Mouse (Mus musculus) neural tube, embryonic 12.5 days (tissue): Measurements from ENCODE around the gene Hnrnpa0. TPM values are rescaled to one million over a fixed set of nuclear protein-coding genes. Genes with fewer than 3 reads are reported as not detected.
"Not testable (repeated sequence)": the region's sequence is repeated elsewhere in the genome, so short reads cannot be mapped to it uniquely, and the experiment has no call there.

Source experiments
- ATAC-seq: fragments of 200-750 bp; cut with Nextera tagmentation; 2 replicates; pipeline ENCODE4 v1.8.0; 2017; ENCODE audit warnings: low read depth, mild to moderate bottlenecking, moderate TSS enrichment, moderate library complexity; ENCODE audit not compliant: low FRiP score
- H3K27ac ChIP-seq: fragments of 300-500 bp; sonication (generic); 2 replicates; pipeline ENCODE4 v1.5.1; 2016
- H3K27me3 ChIP-seq: fragments of 300-500 bp; sonication (generic); replicated peaks from 2 replicates; pipeline ENCODE4 v1.6.1; 2016; ENCODE audit warnings: mild to moderate bottlenecking
- H3K36me3 ChIP-seq: fragments of 300-500 bp; sonication (generic); 2 replicates; pipeline ENCODE4 v1.6.1; 2016; ENCODE audit warnings: mild to moderate bottlenecking
- H3K4me1 ChIP-seq: fragments of 300-500 bp; sonication (generic); 2 replicates; pipeline ENCODE4 v1.6.1; 2016
- H3K4me2 ChIP-seq: fragments of 300-500 bp; sonication (generic); replicated peaks from 2 replicates; pipeline ENCODE4 v1.6.1; 2016; ENCODE audit warnings: mild to moderate bottlenecking
- H3K4me3 ChIP-seq: fragments of 300-500 bp; sonication (generic); 2 replicates; pipeline ENCODE4 v1.5.1; 2016
- H3K9ac ChIP-seq: fragments of 300-500 bp; sonication (generic); 2 replicates; pipeline ENCODE4 v1.6.1; 2016; ENCODE audit warnings: mild to moderate bottlenecking
- H3K9me3 ChIP-seq: fragments of 300-500 bp; sonication (generic); 2 replicates; pipeline ENCODE4 v1.6.1; 2016; ENCODE audit warnings: mild to moderate bottlenecking
- WGBS: fragments of 180-500 bp; shearing (Covaris S2); methylation state at CpG from one replicate; pipeline ENCODE4 v1.1.7; 2016; 5-methylcytosine and 5-hydroxymethylcytosine counted together
- polyA plus RNA-seq: library from polyadenylated mRNA; unstranded; fragments of >200 nt; fragmentation: Nextera tagmentation; extraction: Ambion mirVana; gene quantifications from 2 replicates; pipeline ENCODE4 v1.2.1, GENCODE M21; 2016

Hnrnpa0 gene
- polyA plus RNA-seq, 1 experiment from 2014 or later: 44.4 TPM

GRCm38 (mm10) chr13:58149033-58149558 is 20.7 kb upstream of the Hnrnpa0 start:
- 35% methylated on average over 5 of the region's 5 CpGs for WGBS
- peak overlapping the region; percentile 60 for H3K4me2 ChIP-seq
- H3K9ac ChIP-seq: no peak overlapping the region
- peak; percentile 66; the same call in 1 of the 2 replicates for ATAC-seq
- no peaks in the 10 kb centered on the region; the same call in 1 of the 2 replicates for H3K4me1 ChIP-seq
- no peaks in the 10 kb centered on the region for H3K27me3 ChIP-seq
- H3K36me3 ChIP-seq: no peaks in the 10 kb centered on the region
- H3K27ac ChIP-seq: no peak overlapping the region
- no peaks in the 10 kb centered on the region for H3K9me3 ChIP-seq
- H3K4me3 ChIP-seq: peak overlapping the region; percentile 33; the same call in 1 of the 2 replicates

GRCm38 (mm10) chr13:58148256-58148831 is 20.0 kb upstream of the Hnrnpa0 start:
- Histone ChIP-seq H3K4me3 (peak overlapping the region; percentile 33), H3K36me3 (no peaks in the 10 kb centered on the region), H3K9ac (peak overlapping the region; percentile 35; the same call in 1 of the 2 replicates), H3K4me2 (peak overlapping the region; percentile 60), H3K27ac (no peak overlapping the region), H3K27me3 (no peaks in the 10 kb centered on the region), H3K4me1 (no peaks in the 10 kb centered on the region; the same call in 1 of the 2 replicates), H3K9me3 (no peaks in the 10 kb centered on the region)
- ATAC-seq: peak; percentile 91
- under 1% methylated on average over 17 of the region's 17 CpGs for whole genome bisulfite sequencing

- Histone ChIP-seq H3K9me3 (no peaks in the 10 kb centered on the region), H3K4me3 (no peak overlapping the region), H3K27me3 (no peaks in the 10 kb centered on the region), H3K27ac (no peak overlapping the region), H3K4me1 (no peaks in the 10 kb centered on the region; the same call in 1 of the 2 replicates), H3K9ac (no peak overlapping the region), H3K4me2 (no peak overlapping the region), H3K36me3 (no peaks in the 10 kb centered on the region)
- WGBS: 90% methylated on average over 1 of the region's 1 CpGs
- ATAC-seq: no peak
Measured at GRCm38 (mm10) chr13:58147760-58148159, 19.4 kb upstream of the Hnrnpa0 start.

- H3K9ac ChIP-seq, H3K27ac ChIP-seq, H3K4me2 ChIP-seq, H3K9me3 ChIP-seq, H3K36me3 ChIP-seq, ATAC-seq, H3K27me3 ChIP-seq, H3K4me3 ChIP-seq, H3K4me1 ChIP-seq: not testable (repeated sequence)
- WGBS: 94% methylated on average over 8 of the region's 8 CpGs
Measured at GRCm38 (mm10) chr13:58146603-58147002, 18.2 kb upstream of the Hnrnpa0 start.

GRCm38 (mm10) chr13:58131692-58132091 is 3.3 kb upstream of the Hnrnpa0 start:
- H3K9me3 ChIP-seq: 0 out of 2 replicates have a peak, but pooled peaks cover 3% of the 10 kb centered on the region
- no peak overlapping the region for H3K4me3 ChIP-seq
- ATAC-seq: no peak
- 58% methylated on average over 3 of the region's 3 CpGs for WGBS
- H3K27me3 ChIP-seq: no peaks in the 10 kb centered on the region
- no peaks in the 10 kb centered on the region; the same call in 1 of the 2 replicates for H3K36me3 ChIP-seq
- peaks cover 7% of the 10 kb centered on the region for H3K4me1 ChIP-seq
- H3K27ac ChIP-seq: no peak overlapping the region
- H3K4me2 ChIP-seq: no peak overlapping the region
- no peak overlapping the region for H3K9ac ChIP-seq

- H3K4me2 ChIP-seq: peak overlapping the region; percentile 81
- WGBS: 33% methylated on average over 4 of the region's 4 CpGs
- H3K9ac ChIP-seq: peak overlapping the region; percentile 100
- H3K4me1 ChIP-seq: peaks cover 16% of the 10 kb centered on the region
- no peaks in the 10 kb centered on the region for H3K9me3 ChIP-seq
- H3K36me3 ChIP-seq: no peaks in the 10 kb centered on the region; the same call in 1 of the 2 replicates
- H3K4me3 ChIP-seq: peak overlapping the region; percentile 99
- peak overlapping the region; percentile 97; the same call in 1 of the 2 replicates for H3K27ac ChIP-seq
- H3K27me3 ChIP-seq: no peaks in the 10 kb centered on the region
- no peak for ATAC-seq
Measured at GRCm38 (mm10) chr13:58129687-58130246, 1.4 kb upstream of the Hnrnpa0 start.

- ATAC-seq: peak; percentile 98
- Histone ChIP-seq H3K36me3 (no peaks in the 10 kb centered on the region; the same call in 1 of the 2 replicates), H3K4me2 (peak overlapping the region; percentile 81), H3K4me3 (peak overlapping the region; percentile 99), H3K4me1 (peaks cover 23% of the 10 kb centered on the region), H3K27ac (peak overlapping the region; percentile 97), H3K9me3 (no peaks in the 10 kb centered on the region), H3K9ac (peak overlapping the region; percentile 100), H3K27me3 (no peaks in the 10 kb centered on the region)
- under 1% methylated on average over 83 of the region's 83 CpGs for WGBS
Measured at GRCm38 (mm10) chr13:58128768-58129671, 664 bp upstream of the Hnrnpa0 start.

- H3K4me1 ChIP-seq: peaks cover 25% of the 10 kb centered on the region
- H3K9ac ChIP-seq: peak overlapping the region; percentile 100
- H3K9me3 ChIP-seq: no peaks in the 10 kb centered on the region
- peak overlapping the region; percentile 81 for H3K4me2 ChIP-seq
- WGBS: under 1% methylated on average over 81 of the region's 81 CpGs
- H3K36me3 ChIP-seq: no peaks in the 10 kb centered on the region; the same call in 1 of the 2 replicates
- H3K27me3 ChIP-seq: no peaks in the 10 kb centered on the region
- peak overlapping the region; percentile 97 for H3K27ac ChIP-seq
- ATAC-seq: peak; percentile 35
- H3K4me3 ChIP-seq: peak overlapping the region; percentile 99
Measured at GRCm38 (mm10) chr13:58127766-58128361, 492 bp downstream of the Hnrnpa0 start.

- Histone ChIP-seq H3K9me3 (no peaks in the 10 kb centered on the region), H3K36me3 (no peaks in the 10 kb centered on the region; the same call in 1 of the 2 replicates), H3K27me3 (no peaks in the 10 kb centered on the region), H3K27ac (peak overlapping the region; percentile 97), H3K9ac (peak overlapping the region; percentile 100), H3K4me1 (peaks cover 25% of the 10 kb centered on the region), H3K4me3 (peak overlapping the region; percentile 99), H3K4me2 (peak overlapping the region; percentile 81)
- ATAC-seq: no peak
- 2% methylated on average over 70 of the region's 92 CpGs for WGBS
Measured at GRCm38 (mm10) chr13:58126862-58127765, 1.2 kb downstream of the Hnrnpa0 start.

- no peaks in the 10 kb centered on the region for H3K9me3 ChIP-seq
- WGBS: 40% methylated on average over 7 of the region's 7 CpGs
- no peaks in the 10 kb centered on the region for H3K27me3 ChIP-seq
- H3K4me2 ChIP-seq: peak overlapping the region; percentile 81
- no peak overlapping the region for H3K27ac ChIP-seq
- peak overlapping the region; percentile 27; the same call in 1 of the 2 replicates for H3K4me3 ChIP-seq
- no peak for ATAC-seq
- no peaks in the 10 kb centered on the region; the same call in 1 of the 2 replicates for H3K36me3 ChIP-seq
- no peak overlapping the region for H3K9ac ChIP-seq
- H3K4me1 ChIP-seq: peaks cover 25% of the 10 kb centered on the region
Measured at GRCm38 (mm10) chr13:58126126-58126525, 2.2 kb downstream of the Hnrnpa0 start.

- Histone ChIP-seq H3K4me1 (peaks cover 25% of the 10 kb centered on the region), H3K4me2 (peak overlapping the region; percentile 81; the same call in 1 of the 2 replicates), H3K27ac (no peak overlapping the region), H3K4me3 (no peak overlapping the region), H3K9ac (no peak overlapping the region), H3K36me3 (no peaks in the 10 kb centered on the region; the same call in 1 of the 2 replicates), H3K27me3 (no peaks in the 10 kb centered on the region), H3K9me3 (no peaks in the 10 kb centered on the region)
- 69% methylated on average over 2 of the region's 2 CpGs for WGBS
- ATAC-seq: no peak
Measured at GRCm38 (mm10) chr13:58124989-58125388, 3.4 kb downstream of the Hnrnpa0 start.
